In genomic region chr2:20965361-20965760, GRCm38 (mm10) we compare ENCODE assay signal across 10 mouse cellular contexts. TPM values are rescaled to one million over a fixed set of nuclear protein-coding genes. Genes with fewer than 3 reads are reported as not detected.
DNase-seq lines count a peak whose midpoint lies in the region; ATAC-seq and TF ChIP-seq lines count a peak whose summit lies in the region.
"Had no signal": no experiment of that assay in that cellular context is flagged by ENCODE, and none has a peak within 500 bp of the region (broad histone marks: within the 10 kb centered on the region; RNA-seq: fewer than 3 reads in every experiment).

No protein-coding gene starts in this region.

- no peaks in the 10 kb centered on the region for H3K9me3 ChIP-seq in forebrain, embryonic 14.5 days (replicated peaks; ENCODE audit: control insufficient read depth, low read length)
- no peaks in the 10 kb centered on the region for H3K9me3 ChIP-seq in intestine, embryonic 14.5 days (ENCODE audit: control insufficient read depth, low read length)
- no peaks in the 10 kb centered on the region for H3K9me3 ChIP-seq in neural tube, embryonic 13.5 days

- no peaks in the 10 kb centered on the region for H3K27me3 ChIP-seq in forebrain, embryonic 14.5 days (replicated peaks; ENCODE audit: control insufficient read depth, insufficient read depth, low read length)
- no peaks in the 10 kb centered on the region for H3K27me3 ChIP-seq in intestine, embryonic 14.5 days (replicated peaks; ENCODE audit: control insufficient read depth, insufficient read depth, low read length)
- no peaks in the 10 kb centered on the region for H3K27me3 ChIP-seq in neural tube, embryonic 13.5 days
- H3K27me3 ChIP-seq: Patski had no signal

- TF ChIP-seq CTCF in left cerebral cortex, adult 2 months (IDR thresholded peaks at IDR 0.05) = no peak

- H3K36me3 ChIP-seq in forebrain, embryonic 14.5 days (ENCODE audit: control insufficient read depth, insufficient read depth, low read length) = no peaks in the 10 kb centered on the region
- no peaks in the 10 kb centered on the region for H3K36me3 ChIP-seq in intestine, embryonic 14.5 days (ENCODE audit: control insufficient read depth, insufficient read depth, low read length)
- no peaks in the 10 kb centered on the region for H3K36me3 ChIP-seq in neural tube, embryonic 13.5 days

- WGBS in forebrain, embryonic 14.5 days = 58% methylated on average over 3 of the region's 3 CpGs
- 82% methylated on average over 3 of the region's 3 CpGs for WGBS in intestine, embryonic 14.5 days
- WGBS in neural tube, embryonic 13.5 days = 57% methylated on average over 3 of the region's 3 CpGs

- peaks cover 38% of the 10 kb centered on the region for H3K4me1 ChIP-seq in forebrain, embryonic 14.5 days (ENCODE audit: control insufficient read depth, insufficient read depth, low read length)
- peaks cover 35% of the 10 kb centered on the region for H3K4me1 ChIP-seq in intestine, embryonic 14.5 days (replicated peaks; ENCODE audit: control insufficient read depth, insufficient read depth, low read length)
- H3K4me1 ChIP-seq in neural tube, embryonic 13.5 days (replicated peaks) = peaks cover 71% of the 10 kb centered on the region

- intact Hi-C loops in left cerebral cortex, adult 2 months (cut with DNase I) = loop anchor here (5.0 kb wide), 1 partner anchor 127 kb away; no protein-coding TSS in a partner anchor

- peak overlapping the region; percentile 60; the same call in 1 of the 2 replicates for H3K27ac ChIP-seq in left cerebral cortex, adult 2 months
- H3K27ac ChIP-seq in forebrain, embryonic 14.5 days (ENCODE audit: low read depth, low read length) = no peak overlapping the region
- no peak overlapping the region for H3K27ac ChIP-seq in intestine, embryonic 14.5 days (ENCODE audit: low read depth)
- no peak overlapping the region for H3K27ac ChIP-seq in neural tube, embryonic 13.5 days (replicated peaks)

- peak overlapping the region; percentile 62 for H3K4me3 ChIP-seq in left cerebral cortex, adult 2 months
- peak overlapping the region; percentile 97 for H3K4me3 ChIP-seq in forebrain, embryonic 14.5 days (ENCODE audit: low read depth, low read length)
- no peak overlapping the region for H3K4me3 ChIP-seq in intestine, embryonic 14.5 days (ENCODE audit: low read depth, low read length)
- H3K4me3 ChIP-seq in neural tube, embryonic 13.5 days = peak overlapping the region; percentile 86

- H3K9ac ChIP-seq in forebrain, embryonic 14.5 days (ENCODE audit: low read length) = peak overlapping the region; percentile 100
- H3K9ac ChIP-seq in intestine, embryonic 14.5 days (ENCODE audit: low read length) = no peak overlapping the region
- peak overlapping the region; percentile 99 for H3K9ac ChIP-seq in neural tube, embryonic 13.5 days

- DNase-seq in left cerebral cortex, adult 2 months (ENCODE audit: extremely low spot score in 1 of 2, low spot score in 2 of 2) = no peak
- DNase-seq in left cerebral cortex, adult 8-10 months (ENCODE audit: low spot score in 2 of 2) = no peak
- DNase-seq in forebrain, embryonic 14.5 days (ENCODE audit: low spot score) = no peak
- no peak for DNase-seq in intestine, embryonic 14.5 days (ENCODE audit: low spot score)
- DNase-seq in kidney, postnatal 4 days = no peak
- no peak for DNase-seq in retina, embryonic 14.5 days (ENCODE audit: low spot score)
- DNase-seq: cerebellum, adult 11-12 months; lung, adult 2 months had no signal

- no peak for ATAC-seq in forebrain, embryonic 14.5 days
- ATAC-seq in intestine, embryonic 14.5 days (replicated peaks; ENCODE audit: low FRiP score, low TSS enrichment, low read depth) = no peak
- no peak for ATAC-seq in neural tube, embryonic 13.5 days (ENCODE audit: low read depth)
- ATAC-seq: Patski had no signal

- peak overlapping the region; percentile 85 for H3K4me2 ChIP-seq in forebrain, embryonic 14.5 days (ENCODE audit: low read length)
- peak overlapping the region; percentile 90 for H3K4me2 ChIP-seq in intestine, embryonic 14.5 days (ENCODE audit: low read length)
- peak overlapping the region; percentile 91 for H3K4me2 ChIP-seq in neural tube, embryonic 13.5 days

RNA-seq across cellular contexts. Expression of gene Arhgap21, which starts 3.3 kb away (rescaled TPM):
- total RNA-seq in left cerebral cortex, adult 2 months (2021) = 100 to 1,000 TPM; 299 to 304 TPM
- 100 to 1,000 TPM; 218 to 248 (median 233) TPM for total RNA-seq in left cerebral cortex, adult 8-10 months (2022)
- 34.0 and 43.0 TPM in 2 replicates for polyA plus RNA-seq in forebrain, embryonic 14.5 days (2014; fragmentation: Nextera tagmentation; extraction: Ambion mirVana)
- polyA plus RNA-seq in intestine, embryonic 14.5 days (2014; fragmentation: Nextera tagmentation; extraction: Ambion mirVana) = 19.4 and 20.6 TPM in 2 replicates
- polyA plus RNA-seq in neural tube, embryonic 13.5 days (2015; fragmentation: Nextera tagmentation; extraction: Ambion mirVana) = 33.9 and 34.9 TPM in 2 replicates
